Mouse (Mus musculus) liver, postnatal 0 days (tissue): ENCODE measurements around the gene Olfr1155.

Experiments
- CTCF ChIP-seq: sonication (generic); IDR thresholded peaks from 2 replicates; pipeline ENCODE4 v1.5.1; 2016; ENCODE audit warnings: antibody characterized with exemption, low read depth
- EP300 ChIP-seq: IDR thresholded peaks from 2 replicates; pipeline ENCODE4 v1.6.1; 2016; ENCODE audit warnings: antibody characterized with exemption, low read depth, mild to moderate bottlenecking

DNA sequence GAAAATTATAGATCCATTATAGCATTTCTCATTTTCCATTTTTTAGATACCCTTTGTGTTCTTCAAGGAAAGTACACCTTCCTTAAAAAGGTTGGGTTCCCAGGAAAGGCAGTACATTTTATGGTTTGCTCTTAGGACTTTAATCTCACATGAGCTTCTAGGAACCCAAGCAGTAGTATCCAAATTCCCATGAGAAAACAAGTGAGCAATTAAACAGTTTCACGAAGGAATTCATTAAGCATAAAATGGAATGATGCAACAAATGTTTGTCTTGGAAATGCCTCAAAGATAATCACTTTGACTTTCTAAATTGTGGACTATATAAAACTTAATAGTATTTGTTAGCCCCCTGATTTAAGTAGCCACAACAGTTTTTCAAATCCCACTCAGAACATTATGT, 39.9 kb downstream of the Olfr1155 start, which contains the start of gene Olfr1154:
- TF ChIP-seq CTCF (no peak), EP300 (no peak)
